Mouse (Mus musculus) kidney, postnatal 36 days (tissue): ENCODE measurements at regions not wholly inside any gene's neighbourhood (a gene's known extent, or its start where the extent isn't known, plus 50 kb on each side); places are given as distances from the start of the nearest gene placed in this dataset.

Experiments used
- DNase-seq, 2 experiments: peaks; one replicate each; pipeline ENCODE4 v3.0.0; 2021 to 2022; ENCODE audit warnings: mixed read lengths in 2 of 2

DNA sequence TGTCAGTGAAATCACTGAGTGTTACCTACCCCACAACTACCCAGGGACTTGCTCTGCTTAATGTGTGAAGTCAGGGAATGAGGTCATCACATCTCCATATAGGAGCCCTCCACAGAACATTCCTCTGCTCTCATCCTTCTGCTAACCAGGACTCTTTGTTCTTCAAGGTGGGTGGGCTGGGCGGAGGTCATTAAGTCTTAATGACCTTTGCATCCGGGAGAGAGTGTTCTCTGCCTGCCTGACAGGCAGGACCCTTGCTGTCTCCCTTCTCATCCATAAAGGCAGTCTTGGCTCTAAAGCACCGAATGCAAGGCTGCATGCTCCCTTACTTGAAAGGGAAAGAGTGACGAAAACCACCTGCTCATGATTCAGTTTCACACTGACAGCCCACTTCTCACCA, 1051.4 kb downstream of the Slc22a22 start:
- no peak for DNase-seq

DNA sequence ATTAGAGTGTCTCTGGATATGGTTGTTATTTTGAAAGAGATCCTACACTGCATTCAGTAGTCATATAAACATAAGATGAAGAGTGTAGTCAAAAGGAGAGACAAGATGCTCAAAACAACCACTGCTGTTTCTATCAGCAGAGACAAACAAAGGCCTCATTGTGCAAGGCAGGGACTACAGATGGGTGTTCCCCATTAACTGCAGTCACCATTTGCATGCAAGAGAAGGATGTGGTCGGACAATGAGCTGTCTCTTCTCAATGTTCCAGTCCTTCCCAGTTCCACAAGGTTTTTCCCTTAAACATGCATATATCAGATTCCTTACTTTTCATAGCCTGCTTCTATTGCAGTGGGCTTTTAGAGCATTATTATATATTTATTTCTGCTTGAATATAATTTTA, 1056.7 kb downstream of the Slc22a22 start:
- DNase-seq: no peak

DNA sequence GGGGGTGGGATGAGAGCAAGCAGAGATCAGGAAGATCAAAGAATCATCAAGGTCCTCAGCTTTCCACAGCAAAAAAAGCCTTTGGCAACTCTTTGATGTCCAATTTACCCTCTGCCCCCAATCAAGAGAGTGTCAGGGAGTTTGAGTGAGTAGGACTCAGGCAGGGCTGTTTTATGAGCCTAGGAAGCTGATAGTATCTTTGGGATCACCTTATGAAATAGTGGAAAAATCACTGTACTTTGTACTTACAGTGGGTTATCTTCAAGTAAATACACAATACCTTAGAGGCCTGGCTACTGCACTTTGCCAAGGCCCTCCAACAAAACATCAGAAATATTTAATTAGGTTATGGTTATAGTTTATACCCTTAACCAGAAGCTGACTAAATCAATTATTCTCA, 1085.4 kb downstream of the Slc22a22 start:
- DNase-seq: no peak

DNA sequence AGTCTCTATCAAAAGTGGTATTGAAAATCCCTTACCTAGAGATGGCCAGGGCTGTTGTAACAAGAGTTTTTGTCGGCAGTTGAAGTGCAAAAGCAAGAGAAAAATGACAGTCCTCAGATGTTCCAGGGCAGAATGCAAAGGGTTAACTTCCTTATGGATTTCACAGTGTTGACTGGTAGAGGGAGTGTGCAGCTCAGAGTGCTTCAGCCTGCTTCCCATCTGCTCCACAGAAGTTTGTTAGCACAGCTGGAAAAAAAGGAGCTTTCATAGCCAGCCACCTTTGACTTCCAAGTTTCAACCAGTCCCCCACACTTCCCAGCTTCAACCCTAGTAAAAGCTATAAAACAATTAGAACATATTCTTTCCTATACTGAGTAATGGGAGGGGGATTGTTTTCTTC, 1098.9 kb downstream of the Slc22a22 start:
- DNase-seq: no peak

DNA sequence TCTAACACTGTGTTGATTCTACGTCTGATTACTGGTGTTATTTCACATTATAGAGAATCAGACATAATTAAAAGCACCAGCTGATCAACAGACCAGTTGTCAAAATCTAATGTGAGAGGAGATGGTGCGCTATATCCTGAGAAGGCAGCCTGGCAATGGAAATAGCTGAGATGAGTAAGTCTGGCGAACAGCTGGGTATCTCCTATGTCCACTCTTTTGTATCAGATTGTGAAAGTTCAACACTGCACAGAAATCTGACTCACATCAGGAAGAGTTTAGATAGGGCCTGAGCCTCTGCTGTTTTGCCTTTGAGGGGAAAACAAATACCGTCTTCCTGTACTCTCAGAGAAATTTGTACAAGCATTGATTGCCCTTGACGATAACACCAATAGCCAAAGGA, 1126.5 kb downstream of the Slc22a22 start:
- no peak for DNase-seq

DNA sequence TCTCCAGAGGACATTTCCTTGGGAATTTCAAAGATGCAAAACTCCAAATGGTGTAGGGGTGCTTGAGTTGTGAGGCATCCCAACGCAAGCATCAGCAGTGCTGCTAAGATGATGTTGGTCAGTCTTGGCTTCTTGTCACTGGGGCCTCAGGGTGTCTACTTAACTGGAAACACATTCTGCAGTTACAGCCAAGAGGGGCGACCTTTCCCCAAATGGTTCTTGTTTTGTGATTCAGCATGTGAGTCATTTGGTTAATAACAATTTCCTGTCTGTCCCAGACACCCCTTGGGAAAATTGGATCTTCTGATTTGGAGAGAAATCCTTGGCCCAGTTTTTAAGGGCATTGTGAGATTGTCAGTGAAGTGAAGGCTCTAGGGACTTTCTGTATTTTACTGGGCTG, 1131.3 kb downstream of the Slc22a22 start:
- DNase-seq: no peak

DNA sequence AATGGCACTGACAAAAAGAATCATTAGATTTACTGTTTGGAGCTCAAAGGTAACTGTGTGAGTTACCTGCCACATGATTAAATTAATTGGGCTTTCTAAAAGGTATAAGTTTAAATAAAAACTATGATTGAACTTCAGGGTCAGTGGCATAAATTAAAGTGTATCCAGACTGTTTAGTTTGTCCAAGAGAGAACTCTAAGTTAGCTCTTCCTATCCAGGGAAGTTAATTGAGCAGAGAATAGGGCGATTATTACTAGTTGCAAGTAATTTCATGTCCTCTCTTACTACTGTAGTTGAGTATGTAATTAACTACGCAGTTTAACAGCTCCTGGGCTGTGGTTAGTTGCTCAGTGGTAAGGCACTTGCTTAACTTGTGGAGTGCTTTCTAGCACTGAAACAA, 1132.5 kb downstream of the Slc22a22 start:
- no peak for DNase-seq

DNA sequence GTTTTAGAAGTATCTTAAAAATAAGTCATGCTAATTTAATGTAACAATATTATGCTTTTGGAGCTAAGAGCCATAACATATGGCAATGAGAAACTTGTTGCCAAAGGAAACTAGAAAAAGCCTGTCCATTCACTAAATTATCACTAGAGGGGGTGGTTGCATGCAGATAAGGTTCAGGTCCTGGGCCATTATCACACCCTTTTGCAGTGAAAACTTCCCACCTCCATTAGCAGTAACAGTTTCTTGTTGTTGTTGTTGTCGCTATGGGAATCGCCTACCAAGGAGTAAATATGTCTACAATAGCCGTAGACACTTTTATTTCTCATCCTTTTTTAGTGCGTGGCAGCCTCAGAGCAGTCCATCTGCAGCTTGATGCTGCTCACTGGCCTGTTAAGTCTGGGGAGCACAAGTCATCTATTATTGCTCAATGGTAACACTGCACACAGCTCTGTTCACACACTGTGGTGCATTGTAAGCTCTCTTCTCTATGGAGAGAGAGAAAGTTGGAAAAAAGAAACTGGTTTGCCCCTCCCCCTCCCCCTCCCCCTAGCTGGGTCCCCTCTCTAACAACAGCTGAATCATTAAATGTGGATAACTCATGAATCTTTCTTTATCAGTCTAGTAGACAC, 1133.0 kb downstream of the Slc22a22 start:
- DNase-seq: no peak

DNA sequence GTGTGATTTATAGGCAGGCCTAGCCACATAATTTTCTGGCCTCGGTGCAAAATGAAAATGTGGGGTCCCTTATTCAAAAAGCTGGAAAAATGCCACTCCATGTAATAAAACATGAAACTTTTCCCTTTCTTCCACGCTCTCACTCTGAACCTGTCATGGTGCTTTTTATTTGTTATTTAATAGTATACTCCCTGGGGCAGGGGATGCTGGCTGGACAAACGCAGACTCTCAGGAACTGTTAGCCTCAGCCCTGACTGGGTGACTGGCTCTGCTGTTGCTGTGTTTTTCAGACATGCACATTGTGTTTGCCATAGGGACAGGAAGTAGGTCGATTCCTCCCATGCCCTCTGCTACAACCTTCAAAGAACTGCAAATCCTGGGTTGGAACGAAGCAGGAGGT, 1139.5 kb downstream of the Slc22a22 start:
- no peak for DNase-seq

DNA sequence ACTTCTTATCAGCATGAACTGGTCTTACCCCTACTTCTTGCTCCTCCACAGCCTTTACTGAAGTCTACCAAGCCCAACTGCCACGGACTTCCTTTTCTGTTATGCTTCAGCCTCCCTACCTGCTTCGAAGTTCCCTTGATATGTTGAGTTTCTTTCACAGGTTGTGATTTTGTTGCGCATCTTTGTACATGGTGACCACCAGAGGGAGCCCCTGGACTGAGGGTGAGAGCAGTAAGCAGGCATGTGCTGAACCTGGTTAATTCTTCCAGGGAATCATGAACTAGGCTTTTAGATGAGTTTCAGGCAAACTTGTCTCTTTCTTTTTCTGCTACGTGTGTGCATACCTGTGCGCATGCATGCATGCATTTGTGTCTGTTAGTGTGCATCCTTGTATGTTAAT, 1141.0 kb downstream of the Slc22a22 start:
- peak; percentile 55 to 89 for DNase-seq

DNA sequence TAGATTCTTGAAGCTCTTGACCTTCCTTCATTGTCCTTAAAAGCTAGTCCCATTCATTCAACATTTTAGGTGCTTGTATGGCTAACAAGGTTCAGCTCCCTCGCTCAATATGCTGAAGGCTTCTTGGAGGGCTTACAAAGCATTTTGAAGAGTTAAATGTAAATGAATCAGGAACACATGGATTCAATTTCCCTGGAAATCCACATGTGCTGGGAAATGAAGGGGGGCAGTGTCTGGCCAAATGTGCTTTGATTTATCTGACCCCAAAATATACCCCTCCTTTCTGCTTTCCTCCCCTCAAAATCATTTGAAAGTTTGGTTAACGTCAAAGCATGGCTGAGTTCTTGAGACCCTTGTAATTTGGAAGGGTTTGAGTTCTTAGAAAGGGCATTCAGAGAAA, 1142.4 kb downstream of the Slc22a22 start:
- no peak for DNase-seq

DNA sequence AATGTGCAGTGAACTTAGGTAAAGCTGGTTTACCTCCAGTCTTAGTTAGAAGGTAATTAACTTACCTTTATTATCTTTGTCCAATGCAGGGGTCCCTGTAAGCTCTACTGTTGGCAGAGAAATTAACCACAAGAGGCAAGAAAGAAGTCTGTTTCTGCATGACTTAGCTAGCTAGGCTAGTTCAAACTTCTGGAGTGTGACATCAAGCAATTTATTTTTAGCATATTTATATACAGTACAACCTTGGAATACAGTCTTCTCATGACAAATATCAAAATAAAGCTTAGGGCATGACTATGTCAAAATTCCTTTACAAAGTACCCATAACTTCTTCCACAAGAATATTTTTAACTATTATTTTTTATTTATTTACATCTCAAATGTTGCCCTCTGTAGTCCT, 1156.9 kb downstream of the Slc22a22 start:
- DNase-seq: no peak

DNA sequence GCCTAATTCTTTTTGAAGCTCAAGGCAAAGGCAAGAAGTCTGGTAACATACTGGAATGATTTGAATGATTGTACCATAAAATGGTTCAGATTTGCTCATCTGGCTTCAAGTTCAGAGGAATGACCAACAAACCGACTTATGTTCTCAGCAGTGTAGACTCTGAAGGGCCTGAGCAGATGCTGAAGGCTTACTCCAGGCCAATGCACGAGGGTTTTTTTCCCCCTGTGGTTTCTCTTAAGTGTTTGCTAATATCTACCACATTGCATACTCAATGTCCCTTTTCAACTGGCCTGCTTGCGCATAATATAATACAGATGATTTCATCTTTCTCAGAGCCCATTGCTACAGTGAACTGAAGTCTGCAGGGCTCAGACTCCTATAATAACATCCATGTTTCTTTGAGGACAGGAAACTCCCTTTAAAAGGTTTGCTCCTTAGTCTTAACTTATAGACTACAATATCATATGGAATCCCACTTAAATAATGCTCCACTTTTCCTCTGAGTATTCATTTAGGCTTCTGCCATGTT, 1182.5 kb downstream of the Slc22a22 start:
- no peak for DNase-seq

DNA sequence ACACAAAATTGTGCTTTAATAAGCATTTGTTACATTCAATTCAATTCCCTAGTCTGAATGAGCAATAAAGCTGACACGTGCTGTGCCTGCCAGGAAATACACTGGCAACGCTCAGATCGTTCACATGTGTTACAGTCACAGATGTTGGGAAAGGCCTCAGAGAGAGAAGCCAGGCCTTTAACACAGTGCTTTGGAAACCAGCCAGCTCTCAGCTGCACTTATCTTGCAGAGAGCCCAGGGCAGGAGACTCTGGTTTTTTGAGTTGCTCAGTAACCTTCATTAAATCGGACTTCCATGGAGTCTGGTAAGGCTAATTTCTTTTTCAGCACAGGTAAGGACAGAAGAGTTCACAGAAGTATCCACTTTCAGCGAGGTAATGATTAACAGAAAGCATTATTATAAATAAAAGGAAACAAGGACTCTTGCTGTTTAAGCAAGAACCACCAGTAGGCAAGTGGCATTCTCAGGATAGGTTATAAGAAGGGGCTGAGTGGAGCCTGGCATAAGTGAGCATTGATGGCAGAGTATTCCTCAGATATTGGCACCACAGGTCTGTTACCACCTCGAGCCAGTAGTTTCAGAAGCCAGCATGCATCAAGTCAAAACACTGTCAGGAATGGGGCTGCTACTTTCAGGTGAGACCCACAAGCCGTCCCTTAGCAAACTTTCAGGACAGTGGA, 1198.7 kb downstream of the Slc22a22 start:
- DNase-seq: peak; percentile 38 to 53

DNA sequence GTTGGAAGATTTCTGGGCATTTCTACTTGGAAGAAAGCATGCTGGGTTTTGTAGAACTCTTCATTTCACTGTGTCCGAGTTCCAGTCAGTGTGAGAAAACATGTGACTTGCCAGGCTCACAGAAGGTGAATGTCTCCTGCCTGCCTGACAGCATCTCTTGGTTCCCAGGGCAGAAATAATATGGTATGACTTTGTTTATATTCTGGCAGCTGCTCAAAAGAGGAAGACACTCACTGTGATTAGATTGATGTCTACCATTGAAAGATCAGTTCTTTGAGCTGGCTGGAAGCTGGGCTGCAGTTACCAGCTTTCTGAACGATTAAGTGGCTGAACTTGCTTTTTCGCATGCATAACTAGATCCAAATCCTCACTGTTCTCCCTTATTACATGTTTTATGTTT, 1199.4 kb downstream of the Slc22a22 start:
- no peak for DNase-seq

DNA sequence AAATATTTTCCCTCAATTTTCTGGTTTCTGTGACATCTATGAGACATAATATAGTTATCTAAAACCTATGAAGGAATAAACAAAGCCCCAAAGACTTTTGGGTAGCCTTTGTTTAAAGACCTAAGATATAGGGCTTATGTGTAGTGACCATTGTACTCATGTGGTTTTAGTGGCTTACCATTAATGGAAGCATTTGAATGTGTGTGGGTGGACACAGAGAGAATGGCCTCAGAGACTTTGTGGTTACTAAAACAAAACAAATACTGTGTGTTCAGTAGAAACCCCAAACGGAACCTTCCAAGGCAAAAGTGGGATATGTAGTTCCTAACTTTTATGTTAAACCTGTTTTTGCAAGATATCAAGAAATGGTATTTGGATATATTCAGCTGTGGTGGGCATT, 1228.7 kb downstream of the Slc22a22 start:
- DNase-seq: no peak

DNA sequence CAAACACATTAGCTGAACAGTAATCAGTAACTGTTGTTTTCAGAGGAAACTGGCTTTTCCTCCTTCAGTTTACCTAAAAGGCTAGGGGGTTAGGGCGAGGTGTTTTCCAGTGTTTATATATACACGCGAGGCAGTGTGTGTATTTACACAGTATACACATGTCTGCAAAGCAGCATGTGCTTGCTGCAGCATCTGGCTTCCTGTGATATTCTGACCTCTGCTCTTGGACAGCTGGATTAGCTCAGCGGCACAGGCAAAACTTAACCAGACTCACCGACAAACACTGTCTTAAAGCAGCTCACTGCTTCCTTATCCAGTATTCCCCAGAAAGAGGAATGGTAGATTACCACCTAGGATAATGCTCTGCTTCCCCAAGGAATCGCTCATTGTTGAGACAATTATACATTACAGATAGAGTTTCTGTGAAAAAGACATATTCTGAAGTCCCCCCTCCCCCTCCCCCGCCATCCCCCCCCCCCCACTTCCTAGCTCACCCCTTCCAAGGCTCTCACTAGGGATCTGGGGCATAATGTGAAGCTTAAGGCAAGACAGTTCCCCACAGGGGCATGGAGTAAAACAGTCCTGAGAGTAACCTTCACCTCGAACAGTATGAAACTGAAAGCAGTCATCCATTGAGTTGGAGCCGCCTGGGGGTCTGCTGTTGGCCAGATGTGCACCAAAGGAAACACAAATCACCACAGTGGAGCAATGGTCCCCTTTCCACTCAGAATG, 1233.3 kb downstream of the Slc22a22 start:
- peak; percentile 7 to 24 for DNase-seq

DNA sequence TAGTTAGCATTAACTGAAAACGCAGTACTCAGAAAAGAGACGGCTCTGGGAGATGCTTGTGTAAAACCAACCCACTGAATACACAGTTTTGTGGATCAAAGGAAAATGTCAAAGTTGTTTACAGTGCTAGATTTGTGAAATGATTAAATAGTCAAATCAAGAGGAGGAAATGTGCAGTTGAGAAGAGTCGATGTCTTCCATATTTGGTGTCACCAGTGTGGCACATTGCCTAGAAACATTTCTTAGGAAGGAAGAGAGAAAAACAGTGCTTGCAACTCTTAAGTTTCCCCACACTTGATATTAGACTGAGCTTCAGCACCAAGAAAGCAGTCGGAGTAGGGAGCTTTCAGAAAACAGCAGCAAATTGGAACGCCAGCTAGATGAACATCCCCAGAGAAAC, 1274.9 kb downstream of the Slc22a22 start:
- DNase-seq: no peak

DNA sequence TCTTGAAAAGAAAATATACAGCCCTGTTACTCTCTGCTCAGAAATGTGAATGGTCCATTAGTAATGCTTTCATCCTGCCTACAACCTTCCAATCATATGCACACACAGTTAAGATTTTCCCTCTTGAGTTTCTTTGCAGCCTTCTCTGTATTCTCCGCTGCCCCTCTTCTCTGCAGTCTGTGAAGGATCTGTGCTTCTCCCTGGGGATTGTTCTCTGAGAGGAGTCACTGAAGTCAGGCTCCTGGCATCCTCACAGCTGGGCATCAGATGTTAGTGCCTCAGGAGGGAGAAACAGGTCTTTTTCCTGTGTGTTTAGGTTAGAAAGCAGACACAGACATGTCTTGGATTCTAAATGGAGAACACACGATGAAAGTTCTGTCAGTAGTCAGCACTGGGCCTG, 1278.1 kb downstream of the Slc22a22 start:
- DNase-seq: no peak

DNA sequence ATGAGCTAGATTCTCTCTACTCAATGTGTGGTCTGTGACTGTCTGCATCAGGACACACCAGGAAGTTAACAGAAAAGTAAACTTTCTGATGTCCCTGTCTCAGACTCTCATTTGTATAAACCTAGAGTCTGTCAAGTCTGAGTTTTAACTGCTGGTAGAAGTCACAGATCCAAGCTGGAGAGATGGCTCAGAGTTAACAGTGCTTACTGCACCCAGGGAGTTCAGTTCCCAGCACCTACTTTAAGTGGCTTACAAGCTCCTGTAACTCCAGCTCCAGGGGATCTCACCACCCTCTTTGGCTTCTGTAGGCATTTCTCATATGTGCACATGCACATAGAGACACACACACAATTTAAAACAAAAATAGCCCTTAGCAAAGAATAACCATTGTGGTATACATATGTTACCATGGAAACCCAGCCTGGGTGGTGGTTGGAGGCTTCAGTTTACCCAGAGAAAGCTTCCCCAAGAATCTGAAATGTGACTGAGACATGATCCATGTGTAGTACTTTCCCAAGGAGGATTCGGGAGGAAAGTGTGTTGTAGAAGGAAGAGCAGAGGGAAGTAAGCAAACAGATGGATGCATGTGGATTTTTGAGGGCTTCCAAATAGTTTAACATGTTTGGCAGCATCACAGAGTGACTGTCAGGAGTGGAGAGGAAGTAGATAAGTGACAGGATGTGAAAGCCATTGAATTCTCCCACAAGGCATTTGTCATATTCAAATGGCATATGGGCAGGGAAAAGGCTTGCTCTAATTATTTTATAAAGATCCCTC, 1279.8 kb downstream of the Slc22a22 start:
- no peak for DNase-seq

DNA sequence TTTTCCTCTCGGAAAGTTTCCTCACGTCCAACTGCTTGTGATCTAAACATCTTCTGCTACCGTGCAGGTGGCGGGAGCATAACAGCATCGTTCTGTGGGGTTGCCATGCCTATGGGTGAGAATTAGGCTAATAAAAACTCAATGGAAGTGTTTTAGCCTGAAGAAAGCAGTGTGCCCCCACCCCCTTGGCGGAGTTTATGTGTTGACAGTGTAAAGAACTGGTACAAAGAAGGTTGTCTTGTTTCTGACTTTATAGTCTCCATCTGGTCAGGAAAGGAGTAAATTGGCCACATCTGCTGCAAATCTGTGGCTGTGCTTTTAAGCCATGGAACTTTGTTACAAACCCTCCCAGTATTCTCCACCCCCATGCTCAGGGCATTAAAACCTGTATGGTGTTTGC, 1311.2 kb downstream of the Slc22a22 start:
- DNase-seq: no peak

DNA sequence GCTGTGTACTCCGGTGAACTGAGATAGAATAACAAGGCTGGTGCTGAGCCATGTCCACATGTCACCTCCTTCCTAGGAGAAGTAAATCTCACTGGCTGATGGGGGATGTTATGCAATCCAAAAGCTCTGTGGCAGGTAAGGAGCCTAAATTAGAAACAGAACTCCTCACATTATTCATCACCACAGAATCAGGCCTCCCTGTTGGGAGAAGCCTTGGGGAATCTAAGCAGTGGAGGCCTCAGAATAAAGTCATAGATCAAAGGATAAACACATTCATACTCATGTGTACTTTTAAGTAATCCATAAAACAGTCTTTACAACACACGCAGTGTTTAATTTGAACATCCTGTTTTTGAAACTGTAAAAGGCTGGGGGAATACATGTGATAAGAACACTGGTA, 1318.7 kb downstream of the Slc22a22 start:
- no peak for DNase-seq

DNA sequence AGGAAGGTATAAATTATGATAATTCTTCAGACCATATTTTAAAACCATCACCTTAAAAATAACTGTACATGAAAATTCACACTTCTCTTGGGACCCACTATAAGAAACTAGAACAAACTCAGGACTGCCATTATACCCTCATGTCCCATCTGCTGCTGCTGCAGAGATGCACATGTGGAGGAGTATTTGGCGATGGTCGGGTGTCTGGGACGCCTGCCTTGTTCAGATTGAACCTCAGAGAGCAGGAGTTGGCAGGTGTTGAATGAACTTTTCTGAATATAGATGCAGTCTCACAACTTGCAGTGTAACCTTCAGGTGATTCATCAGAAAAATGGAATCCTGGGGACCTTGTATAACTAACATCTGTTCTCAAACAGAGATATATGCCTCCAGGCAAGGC, 1338.0 kb downstream of the Slc22a22 start:
- DNase-seq: no peak
